Mouse (Mus musculus) thymus, postnatal 36 days (tissue): Measurements from ENCODE around the gene Zfp599.

Experiments
- DNase-seq, 2 experiments: peaks; one replicate each; pipeline ENCODE4 v3.0.0; 2022; ENCODE audit warnings: mixed read lengths in 2 of 2

The Zfp599 gene

DNA sequence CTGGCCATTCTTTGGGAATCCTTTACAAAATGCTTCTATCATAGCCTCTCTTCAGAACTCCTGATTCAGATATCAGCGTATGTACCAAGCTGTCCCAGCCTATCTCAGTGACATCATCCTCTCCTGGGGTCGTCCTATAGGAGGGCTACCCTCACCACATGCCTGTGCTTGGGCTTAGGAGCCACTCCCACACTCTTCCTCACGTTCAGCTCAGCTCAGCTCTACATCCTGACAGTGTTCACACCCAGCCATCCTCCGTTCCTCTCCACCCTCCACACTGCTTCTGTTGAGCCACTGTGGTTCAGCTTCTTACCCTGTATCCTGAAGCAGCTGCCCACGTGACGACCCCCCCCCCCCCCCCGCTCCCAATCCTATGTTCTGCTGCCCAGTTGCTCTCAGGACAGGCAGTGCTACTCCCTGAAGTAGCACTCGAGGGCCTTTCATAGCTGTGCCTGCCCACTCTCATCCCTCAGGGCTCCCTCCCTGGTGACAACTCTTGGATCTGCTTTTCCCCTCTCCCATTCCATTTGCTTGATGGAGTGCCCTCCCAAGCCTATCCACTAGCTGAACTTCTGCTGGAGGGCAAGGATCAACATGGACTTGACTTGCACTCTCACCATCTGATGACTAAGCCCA lies 41.7 kb downstream of the Zfp599 start:
- no peak for DNase-seq

DNA sequence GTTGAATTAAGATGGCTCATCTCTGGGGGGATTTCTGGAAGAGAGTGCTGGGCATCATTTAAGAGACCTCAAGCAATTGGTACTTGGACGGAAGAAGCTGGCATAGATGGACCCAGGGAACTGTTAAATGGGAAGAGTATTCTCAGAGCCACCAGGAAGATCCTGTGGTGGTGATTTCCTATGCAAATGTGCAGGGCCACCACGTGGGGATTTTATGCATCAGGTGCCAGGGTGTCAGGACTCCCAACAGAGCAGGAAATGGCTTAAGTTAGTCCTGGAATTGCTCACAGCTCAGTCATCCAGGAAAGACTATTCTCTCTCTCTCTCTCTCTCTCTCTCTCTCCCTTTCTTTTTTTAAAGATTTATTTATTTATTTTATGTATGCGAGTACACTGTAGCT lies 43.0 kb downstream of the Zfp599 start:
- DNase-seq = no peak

DNA sequence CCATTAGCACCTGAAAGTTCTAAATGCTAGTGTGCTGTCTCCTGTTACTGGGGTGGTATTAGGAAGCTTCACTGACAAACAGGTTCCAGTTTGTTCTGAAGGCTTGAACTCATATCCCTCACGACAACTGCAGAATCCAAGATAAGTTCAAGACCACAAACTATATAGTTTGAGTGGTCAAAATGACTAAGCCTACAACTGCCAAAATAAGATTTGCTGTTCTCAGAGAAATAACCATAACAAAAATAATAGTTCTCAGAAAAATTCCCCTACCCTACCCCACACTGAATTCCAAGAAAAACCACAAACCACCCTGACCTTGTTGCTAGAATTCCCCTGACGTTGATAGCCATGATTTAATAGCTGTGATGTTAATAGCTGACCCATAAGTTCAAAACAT lies 45.1 kb downstream of the Zfp599 start:
- DNase-seq = no peak

DNA sequence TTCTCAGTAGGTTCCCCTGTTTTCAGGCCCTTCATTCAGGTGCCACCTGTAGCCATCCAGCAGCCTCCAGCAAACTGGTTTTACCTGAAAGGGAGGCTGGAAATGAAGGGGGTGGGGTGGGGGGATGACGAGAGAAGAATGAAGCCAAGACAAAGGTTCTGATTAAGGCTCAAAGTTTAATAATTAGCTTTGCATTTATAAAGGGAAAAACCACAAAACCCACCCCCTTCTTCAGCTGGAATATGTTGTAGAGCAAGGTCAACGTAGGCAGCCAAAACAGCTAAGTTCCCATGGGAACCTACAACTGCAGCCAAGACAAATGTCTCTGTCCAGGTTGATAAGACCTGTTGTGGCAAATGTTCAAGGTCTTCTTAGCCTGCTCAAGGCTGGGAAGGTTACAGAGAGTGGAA lies 45.9 kb downstream of the Zfp599 start:
- no peak for DNase-seq
